Mouse (Mus musculus) bone marrow macrophage, adult 2 months (primary cell): ENCODE data around the gene Gm21312.
"Not testable (repeated sequence)": the region's sequence is repeated elsewhere in the genome, so short reads cannot be mapped to it uniquely, and the experiment has no call there.

Experiments used
- CTCF ChIP-seq: IDR thresholded peaks from 2 replicates; pipeline ENCODE4 v1.5.1; 2012; ENCODE audit warnings: low read depth, mild to moderate bottlenecking, low read length, moderate library complexity
- POLR2A ChIP-seq: IDR thresholded peaks from 2 replicates; pipeline ENCODE4 v1.6.1; 2012; ENCODE audit warnings: mild to moderate bottlenecking, low read depth, low read length, borderline replicate concordance

GRCm38 (mm10) chr10:104159706-104160105, 17.1 kb upstream of the Gm21312 start, which contains the start of gene Gm8764:
- TF ChIP-seq CTCF, POLR2A: not testable (repeated sequence)
